In the genomic region with DNA sequence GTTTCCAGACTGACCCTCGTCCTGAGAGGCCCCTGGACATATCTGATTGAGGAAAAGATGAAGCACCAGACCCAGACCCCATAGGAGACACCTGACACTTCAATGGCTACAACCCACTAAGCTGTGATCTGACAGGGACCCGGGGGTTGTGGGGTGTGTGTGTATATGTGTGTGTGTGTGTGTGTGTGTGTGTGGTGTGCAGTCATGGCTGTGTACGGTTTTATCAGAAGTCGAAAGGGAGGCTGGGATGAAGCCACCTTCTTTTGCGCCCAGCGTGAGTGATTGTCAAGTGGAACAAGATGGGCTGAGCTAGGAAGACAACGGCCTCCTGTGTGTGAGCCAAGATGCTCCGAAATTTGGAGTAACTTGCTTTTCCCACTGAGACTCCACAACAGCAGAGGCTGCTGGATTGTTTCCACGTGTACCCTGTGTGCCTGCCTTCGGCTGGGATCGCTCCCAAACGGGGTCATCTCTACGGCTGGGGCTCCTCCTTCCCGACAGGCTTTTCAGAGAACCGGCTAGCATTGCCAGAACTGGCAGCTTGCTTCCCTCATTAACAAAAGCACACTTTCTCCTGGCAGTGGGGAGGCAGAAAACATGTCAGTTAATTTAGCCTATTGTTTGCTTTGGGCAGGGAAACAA, we compare ENCODE assay signal across 11 mouse cellular contexts. TPM values are rescaled to one million over a fixed set of nuclear protein-coding genes. Genes with fewer than 3 reads are reported as not detected.
DNase-seq lines count a peak whose midpoint lies in the region; ATAC-seq and TF ChIP-seq lines count a peak whose summit lies in the region.
"Had no signal": no experiment of that assay in that cellular context is flagged by ENCODE, and none has a peak within 500 bp of the region (broad histone marks: within the 10 kb centered on the region; RNA-seq: fewer than 3 reads in every experiment).

No protein-coding gene starts in this region.

- no peaks in the 10 kb centered on the region for H3K9me3 ChIP-seq in midbrain, embryonic 16.5 days (replicated peaks; ENCODE audit: control insufficient read depth, low read length, poor library complexity, severe bottlenecking)
- H3K9me3 ChIP-seq: stomach, embryonic 15.5 days had no signal

- no peaks in the 10 kb centered on the region for H3K27me3 ChIP-seq in midbrain, embryonic 16.5 days (ENCODE audit: control insufficient read depth, insufficient read depth, low read depth, low read length)
- H3K27me3 ChIP-seq: stomach, embryonic 15.5 days had no signal

- H3K9ac ChIP-seq in midbrain, embryonic 16.5 days (ENCODE audit: low read depth, low read length), result no peak overlapping the region
- H3K9ac ChIP-seq: stomach, embryonic 15.5 days had no signal

- H3K36me3 ChIP-seq in midbrain, embryonic 16.5 days (ENCODE audit: control insufficient read depth, insufficient read depth, low read length), result no peaks in the 10 kb centered on the region
- H3K36me3 ChIP-seq: stomach, embryonic 15.5 days had no signal

- ATAC-seq in midbrain, embryonic 16.5 days, result peak; percentile 66

- DNase-seq in brain, embryonic 14.5 days (ENCODE audit: low read depth), result peak; percentile 94
- peak; percentile 33 for DNase-seq in cerebellum, adult 8-10 months
- DNase-seq in layer of hippocampus, adult 9-11 months, result peak; percentile 81
- no peak for DNase-seq in spleen, adult 12 weeks (ENCODE audit: low spot score)
- DNase-seq in kidney, postnatal 14 days, result no peak
- no peak for DNase-seq in gastrocnemius, postnatal 25 days
- no peak for DNase-seq in embryo, embryonic 10 days (ENCODE audit: low spot score)

- 0 out of 2 replicates have a peak, but pooled peaks cover 3% of the 10 kb centered on the region for H3K4me1 ChIP-seq in midbrain, embryonic 16.5 days (ENCODE audit: control insufficient read depth, insufficient read depth, low read length)
- H3K4me1 ChIP-seq: stomach, embryonic 15.5 days had no signal

- 71% methylated on average over 15 of the region's 15 CpGs for whole genome bisulfite sequencing in midbrain, embryonic 16.5 days

- no peak overlapping the region for H3K4me2 ChIP-seq in midbrain, embryonic 16.5 days (ENCODE audit: low read length)
- H3K4me2 ChIP-seq: stomach, embryonic 15.5 days had no signal

- TF ChIP-seq POLR2A in brain, embryonic 14.5 days (IDR thresholded peaks at IDR 0.05; ENCODE audit: borderline replicate concordance, extremely low read depth, insufficient read depth, insufficient read length, poor library complexity, severe bottlenecking), result no peak

- no peak overlapping the region for H3K27ac ChIP-seq in midbrain, embryonic 16.5 days (ENCODE audit: low read length)
- H3K27ac ChIP-seq: macrophage; stomach, embryonic 15.5 days had no signal

- no peak for TF ChIP-seq CTCF in brain, embryonic 14.5 days (IDR thresholded peaks at IDR 0.05; ENCODE audit: borderline replicate concordance, extremely low read depth, insufficient read depth, insufficient read length)

- H3K4me3 ChIP-seq in midbrain, embryonic 16.5 days (ENCODE audit: low read depth, low read length), result no peak overlapping the region
- H3K4me3 ChIP-seq: stomach, embryonic 15.5 days had no signal

RNA-seq across cellular contexts. Expression of a gene that starts 50.1 kb away (rescaled TPM):
- polyA plus RNA-seq in brain, embryonic 14.5 days (2012; rRNA removed), result 0.03 and 0.15 TPM in 2 replicates
- polyA plus RNA-seq in midbrain, embryonic 16.5 days (2015; fragmentation: Nextera tagmentation; extraction: Ambion mirVana), result not detected in 2 replicates
- total RNA-seq in gastrocnemius, postnatal 25 days (2021), result not detected
- total RNA-seq: heart, postnatal 10 days had no signal
- polyA plus RNA-seq: macrophage had no signal

Comparison
In these comparisons a context has a peak if more than half of its experiments do, and no peak if none do; other contexts are left out.
1. DNase-seq: peak in brain, embryonic 14.5 days (single experiment), cerebellum, adult 8-10 months (single experiment) and layer of hippocampus, adult 9-11 months (single experiment); none in spleen, adult 12 weeks (single experiment), kidney, postnatal 14 days (single experiment), gastrocnemius, postnatal 25 days (single experiment) and embryo, embryonic 10 days (single experiment).